Mouse (Mus musculus): ENCODE measurements around the gene Vsig2. TPM values are rescaled to one million over a fixed set of nuclear protein-coding genes. Genes with fewer than 3 reads are reported as not detected.

The Vsig2 gene
- polyA plus RNA-seq, 1 experiment, result 0.18 TPM

DNA sequence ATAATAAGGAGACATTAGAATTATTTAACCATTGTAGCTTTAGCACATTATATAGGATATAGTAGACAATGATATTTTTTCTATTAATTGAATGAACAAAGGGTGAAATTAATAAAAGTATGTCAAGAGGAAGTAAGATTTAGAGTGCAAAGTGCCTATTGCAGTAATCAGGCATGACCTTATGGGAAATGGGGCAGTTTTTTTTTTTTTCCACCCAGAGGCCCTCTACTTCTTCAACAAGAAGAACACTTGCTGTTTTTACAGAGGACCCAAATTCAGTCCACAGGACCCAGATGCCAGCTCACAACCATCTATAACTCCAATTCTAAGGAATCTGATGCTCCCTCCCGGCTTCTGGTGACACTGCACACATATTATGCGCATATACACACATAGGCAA is 21.6 kb downstream of the Vsig2 start:
- TF ChIP-seq CTCF (IDR thresholded peaks at IDR 0.05; ENCODE audit: control insufficient read depth, insufficient read depth, insufficient read length) (no peak), FOSL1 (IDR thresholded peaks at IDR 0.05; ENCODE audit: insufficient read depth, low read length, poor library complexity, severe bottlenecking) (no peak), MYOG (IDR thresholded peaks at IDR 0.05; ENCODE audit: control insufficient read depth, extremely low read depth, insufficient read length) (no peak), USF1 (IDR thresholded peaks at IDR 0.05; ENCODE audit: low read depth) (no peak), MAX (IDR thresholded peaks at IDR 0.05) (no peak), CEBPB (IDR thresholded peaks at IDR 0.05; ENCODE audit: low read depth) (no peak), MYOD1 (IDR thresholded peaks at IDR 0.05; ENCODE audit: control insufficient read depth, insufficient read length, low read depth) (no peak)
- Histone ChIP-seq H3K36me3 (ENCODE audit: control insufficient read depth, insufficient read depth) (no peaks in the 10 kb centered on the region), H3K79me2 (ENCODE audit: control insufficient read depth, insufficient read depth) (no peaks in the 10 kb centered on the region), H3K79me3 (ENCODE audit: low read depth) (no peaks in the 10 kb centered on the region), H3ac (ENCODE audit: control insufficient read depth, insufficient read length, low read depth) (no peak overlapping the region), H3K4me3 (ENCODE audit: insufficient read depth, poor library complexity, severe bottlenecking) (no peak overlapping the region), H3K27me3 (ENCODE audit: control insufficient read depth, insufficient read depth, insufficient read length) (peaks cover 10% of the 10 kb centered on the region)

DNA sequence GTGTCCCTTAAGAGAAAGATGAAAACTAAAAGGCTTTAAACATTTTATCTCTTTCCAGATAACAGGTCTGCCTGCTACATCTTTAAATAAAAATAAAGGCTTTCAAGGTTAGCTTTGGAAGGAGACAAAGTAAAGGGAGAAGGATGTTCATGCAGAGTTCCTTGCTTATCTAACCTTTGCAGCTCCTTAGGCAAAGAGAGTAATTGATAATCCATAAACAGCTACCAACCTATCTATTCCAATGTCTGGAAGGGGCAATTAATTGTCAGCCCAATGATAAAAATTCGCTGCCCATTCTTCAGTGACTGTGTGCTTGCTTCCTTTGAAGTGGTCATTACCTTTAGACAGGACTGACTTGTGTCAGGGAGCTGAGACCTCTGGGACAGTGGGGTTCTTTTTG is 24.8 kb downstream of the Vsig2 start:
- H3ac ChIP-seq (ENCODE audit: control insufficient read depth, insufficient read length, low read depth), result no peak overlapping the region
- TF ChIP-seq MYOD1 (IDR thresholded peaks at IDR 0.05; ENCODE audit: control insufficient read depth, insufficient read length, low read depth) (no peak), MYOG (IDR thresholded peaks at IDR 0.05; ENCODE audit: control insufficient read depth, extremely low read depth, insufficient read length) (no peak), MAX (IDR thresholded peaks at IDR 0.05) (no peak), CEBPB (IDR thresholded peaks at IDR 0.05; ENCODE audit: low read depth) (no peak), CTCF (IDR thresholded peaks at IDR 0.05; ENCODE audit: control insufficient read depth, insufficient read depth, insufficient read length) (no peak), FOSL1 (IDR thresholded peaks at IDR 0.05; ENCODE audit: insufficient read depth, low read length, poor library complexity, severe bottlenecking) (no peak), USF1 (IDR thresholded peaks at IDR 0.05; ENCODE audit: low read depth) (no peak)
- no peaks in the 10 kb centered on the region for H3K36me3 ChIP-seq (ENCODE audit: control insufficient read depth, insufficient read depth)
- no peaks in the 10 kb centered on the region for H3K79me3 ChIP-seq (ENCODE audit: low read depth)
- peaks cover 27% of the 10 kb centered on the region for H3K27me3 ChIP-seq (ENCODE audit: control insufficient read depth, insufficient read depth, insufficient read length)
- H3K4me3 ChIP-seq (ENCODE audit: insufficient read depth, poor library complexity, severe bottlenecking), result no peak overlapping the region
- no peaks in the 10 kb centered on the region for H3K79me2 ChIP-seq (ENCODE audit: control insufficient read depth, insufficient read depth)

DNA sequence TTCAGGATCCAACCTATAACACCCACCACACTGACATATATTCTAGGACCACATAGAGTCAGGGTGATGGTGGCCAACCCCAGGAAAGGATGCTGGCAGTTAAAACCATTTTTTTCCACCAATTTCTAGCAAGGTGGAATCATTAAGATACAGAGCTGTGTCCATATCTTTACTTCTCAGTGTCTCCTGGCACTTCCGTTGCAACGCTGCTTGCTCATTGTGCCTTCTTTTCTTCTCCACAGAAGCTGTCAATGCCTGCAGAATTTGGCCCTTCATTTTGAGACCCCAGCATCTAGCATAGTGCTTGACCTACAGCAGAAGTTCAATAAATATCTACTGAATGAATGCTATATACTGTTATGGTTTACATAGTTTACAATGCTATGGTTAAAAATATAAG is 28.0 kb downstream of the Vsig2 start:
- Histone ChIP-seq H3K79me2 (ENCODE audit: control insufficient read depth, insufficient read depth) (no peaks in the 10 kb centered on the region), H3K36me3 (ENCODE audit: control insufficient read depth, insufficient read depth) (no peaks in the 10 kb centered on the region), H3ac (ENCODE audit: control insufficient read depth, insufficient read length, low read depth) (no peak overlapping the region), H3K27me3 (ENCODE audit: control insufficient read depth, insufficient read depth, insufficient read length) (peaks cover 32% of the 10 kb centered on the region), H3K4me3 (ENCODE audit: insufficient read depth, poor library complexity, severe bottlenecking) (no peak overlapping the region), H3K79me3 (ENCODE audit: low read depth) (no peaks in the 10 kb centered on the region)
- no peak for TF ChIP-seq MYOG (IDR thresholded peaks at IDR 0.05; ENCODE audit: control insufficient read depth, extremely low read depth, insufficient read length)
- TF ChIP-seq MYOD1 (IDR thresholded peaks at IDR 0.05; ENCODE audit: control insufficient read depth, insufficient read length, low read depth), result no peak
- TF ChIP-seq FOSL1 (IDR thresholded peaks at IDR 0.05; ENCODE audit: insufficient read depth, low read length, poor library complexity, severe bottlenecking), result no peak
- no peak for TF ChIP-seq CEBPB (IDR thresholded peaks at IDR 0.05; ENCODE audit: low read depth)
- no peak for TF ChIP-seq CTCF (IDR thresholded peaks at IDR 0.05; ENCODE audit: control insufficient read depth, insufficient read depth, insufficient read length)
- no peak for TF ChIP-seq MAX (IDR thresholded peaks at IDR 0.05)
- TF ChIP-seq USF1 (IDR thresholded peaks at IDR 0.05; ENCODE audit: low read depth), result no peak

DNA sequence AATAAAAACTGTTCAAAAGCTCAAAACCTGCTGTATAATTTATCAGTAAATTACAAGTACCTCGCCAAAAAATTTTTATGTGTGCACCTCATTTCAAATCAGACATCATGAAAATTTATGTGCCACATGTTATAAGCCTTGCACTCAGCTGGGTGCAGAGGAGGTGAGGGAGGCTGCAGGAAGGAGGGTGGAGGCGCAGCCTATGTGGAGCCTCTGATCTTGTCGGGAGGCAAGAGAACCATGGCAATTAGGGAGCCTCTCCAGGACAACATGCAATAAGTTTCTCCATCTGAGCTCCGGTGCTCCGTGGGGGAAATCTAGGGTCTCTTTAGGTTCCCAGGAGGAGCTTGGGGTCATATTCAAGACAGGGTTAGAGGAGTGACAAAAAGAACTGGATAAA is 28.4 kb downstream of the Vsig2 start:
- no peak for TF ChIP-seq USF1 (IDR thresholded peaks at IDR 0.05; ENCODE audit: low read depth)
- TF ChIP-seq CTCF (IDR thresholded peaks at IDR 0.05; ENCODE audit: control insufficient read depth, insufficient read depth, insufficient read length), result no peak
- TF ChIP-seq MAX (IDR thresholded peaks at IDR 0.05), result no peak
- TF ChIP-seq FOSL1 (IDR thresholded peaks at IDR 0.05; ENCODE audit: insufficient read depth, low read length, poor library complexity, severe bottlenecking), result no peak
- TF ChIP-seq CEBPB (IDR thresholded peaks at IDR 0.05; ENCODE audit: low read depth), result no peak
- no peak for TF ChIP-seq MYOG (IDR thresholded peaks at IDR 0.05; ENCODE audit: control insufficient read depth, extremely low read depth, insufficient read length)
- Histone ChIP-seq H3K79me3 (ENCODE audit: low read depth) (no peaks in the 10 kb centered on the region), H3ac (ENCODE audit: control insufficient read depth, insufficient read length, low read depth) (no peak overlapping the region), H3K27me3 (ENCODE audit: control insufficient read depth, insufficient read depth, insufficient read length) (peaks cover 34% of the 10 kb centered on the region), H3K79me2 (ENCODE audit: control insufficient read depth, insufficient read depth) (no peaks in the 10 kb centered on the region), H3K4me3 (ENCODE audit: insufficient read depth, poor library complexity, severe bottlenecking) (no peak overlapping the region), H3K36me3 (ENCODE audit: control insufficient read depth, insufficient read depth) (no peaks in the 10 kb centered on the region)

DNA sequence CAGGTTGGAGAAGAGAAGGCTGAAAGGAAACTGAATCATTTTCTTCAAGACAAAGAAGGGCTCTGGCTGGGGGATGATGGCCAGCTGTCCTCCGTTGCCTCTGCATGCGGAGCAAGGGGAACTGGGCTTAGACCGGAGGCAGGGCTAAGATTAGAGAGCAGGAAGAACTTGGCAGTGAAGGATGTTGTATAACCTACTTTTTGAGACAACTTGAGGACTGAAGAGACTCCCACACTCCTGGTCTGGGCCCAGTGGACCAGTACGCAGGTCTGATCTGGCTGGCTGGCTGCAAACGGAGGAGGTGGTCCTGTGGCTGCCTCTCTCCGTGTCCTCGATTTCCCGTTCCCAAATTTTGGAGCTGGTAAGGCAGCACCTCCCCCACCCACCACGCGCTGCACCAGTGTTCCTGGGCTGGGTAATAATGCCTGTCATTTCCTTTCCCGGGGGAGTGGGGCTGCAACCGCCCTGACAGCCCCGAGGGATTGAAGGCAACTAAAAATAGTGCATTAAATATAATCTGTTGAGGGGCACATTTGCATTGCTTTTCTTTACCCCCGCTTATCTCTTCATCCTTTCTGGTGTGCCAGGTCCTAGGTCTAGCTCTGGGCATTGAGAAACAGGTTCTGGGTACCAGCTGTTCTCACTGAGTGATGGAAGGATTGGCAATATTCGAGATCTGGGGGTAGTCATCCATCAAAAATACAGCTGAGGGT is 29.0 kb downstream of the Vsig2 start:
- Histone ChIP-seq H3K79me2 (ENCODE audit: control insufficient read depth, insufficient read depth) (no peaks in the 10 kb centered on the region), H3K36me3 (ENCODE audit: control insufficient read depth, insufficient read depth) (no peaks in the 10 kb centered on the region), H3ac (ENCODE audit: control insufficient read depth, insufficient read length, low read depth) (no peak overlapping the region), H3K4me3 (ENCODE audit: insufficient read depth, poor library complexity, severe bottlenecking) (no peak overlapping the region), H3K79me3 (ENCODE audit: low read depth) (no peaks in the 10 kb centered on the region), H3K27me3 (ENCODE audit: control insufficient read depth, insufficient read depth, insufficient read length) (peaks cover 40% of the 10 kb centered on the region)
- TF ChIP-seq MYOD1 (IDR thresholded peaks at IDR 0.05; ENCODE audit: control insufficient read depth, insufficient read length, low read depth), result no peak
- TF ChIP-seq MYOG (IDR thresholded peaks at IDR 0.05; ENCODE audit: control insufficient read depth, extremely low read depth, insufficient read length), result no peak
- TF ChIP-seq MAX (IDR thresholded peaks at IDR 0.05), result no peak
- TF ChIP-seq CTCF (IDR thresholded peaks at IDR 0.05; ENCODE audit: control insufficient read depth, insufficient read depth, insufficient read length), result no peak
- TF ChIP-seq CEBPB (IDR thresholded peaks at IDR 0.05; ENCODE audit: low read depth), result no peak
- no peak for TF ChIP-seq FOSL1 (IDR thresholded peaks at IDR 0.05; ENCODE audit: insufficient read depth, low read length, poor library complexity, severe bottlenecking)
- TF ChIP-seq USF1 (IDR thresholded peaks at IDR 0.05; ENCODE audit: low read depth), result no peak

Data from C2C12 (cell line).